Mouse (Mus musculus): Measurements from ENCODE around the gene Dot1l. TPM values are rescaled to one million over a fixed set of nuclear protein-coding genes. Genes with fewer than 3 reads are reported as not detected.

Dot1l gene
- polyA plus RNA-seq, 1 experiment from 2014 or later: 4.6 TPM

GRCm38 (mm10) chr10:80774981-80775380 lies 20.0 kb downstream of the Dot1l start:
- Histone ChIP-seq H3K4me2 (ENCODE audit: low read depth, low read length) (no peak overlapping the region), H3K27ac (ENCODE audit: low read depth) (no peak overlapping the region), H3K36me3 (replicated peaks; ENCODE audit: insufficient read depth, low read length) (peaks cover 92% of the 10 kb centered on the region), H3K4me3 (ENCODE audit: low read depth, low read length) (no peak overlapping the region), H3K4me1 (ENCODE audit: insufficient read depth) (peaks cover 3% of the 10 kb centered on the region; the same call in 1 of the 2 replicates), H3K9me3 (ENCODE audit: low read length) (no peaks in the 10 kb centered on the region), H3K27me3 (ENCODE audit: insufficient read depth, low read length) (no peaks in the 10 kb centered on the region), H3K9ac (replicated peaks) (no peak overlapping the region)
- 82% methylated on average over 4 of the region's 4 CpGs for WGBS (ENCODE audit: insufficient replicate concordance)
- DNase-seq: no peak
- no peak for TF ChIP-seq CTCF (IDR thresholded peaks at IDR 0.05; ENCODE audit: low read depth)
- peak; percentile 3; the same call in 1 of the 2 replicates for ATAC-seq

GRCm38 (mm10) chr10:80775731-80776130 lies 20.7 kb downstream of the Dot1l start:
- Histone ChIP-seq H3K4me1 (ENCODE audit: insufficient read depth) (peaks cover 3% of the 10 kb centered on the region; the same call in 1 of the 2 replicates), H3K4me2 (ENCODE audit: low read depth, low read length) (no peak overlapping the region), H3K9me3 (ENCODE audit: low read length) (no peaks in the 10 kb centered on the region), H3K36me3 (replicated peaks; ENCODE audit: insufficient read depth, low read length) (peaks cover 91% of the 10 kb centered on the region), H3K4me3 (ENCODE audit: low read depth, low read length) (no peak overlapping the region), H3K27ac (ENCODE audit: low read depth) (no peak overlapping the region), H3K9ac (replicated peaks) (no peak overlapping the region), H3K27me3 (ENCODE audit: insufficient read depth, low read length) (no peaks in the 10 kb centered on the region)
- WGBS (ENCODE audit: insufficient replicate concordance): 88% methylated on average over 4 of the region's 4 CpGs
- TF ChIP-seq EP300 (IDR thresholded peaks at IDR 0.05; ENCODE audit: low read depth) (no peak), CTCF (IDR thresholded peaks at IDR 0.05; ENCODE audit: low read depth) (no peak)
- DNase-seq: no peak
- ATAC-seq: no peak

GRCm38 (mm10) chr10:80776358-80776869 lies 21.4 kb downstream of the Dot1l start:
- ATAC-seq (no peak), DNase-seq (no peak)
- Histone ChIP-seq H3K36me3 (replicated peaks; ENCODE audit: insufficient read depth, low read length) (peaks cover 91% of the 10 kb centered on the region), H3K4me1 (ENCODE audit: insufficient read depth) (peaks cover 3% of the 10 kb centered on the region; the same call in 1 of the 2 replicates), H3K9ac (replicated peaks) (no peak overlapping the region), H3K27me3 (ENCODE audit: insufficient read depth, low read length) (no peaks in the 10 kb centered on the region), H3K4me2 (ENCODE audit: low read depth, low read length) (no peak overlapping the region), H3K9me3 (ENCODE audit: low read length) (no peaks in the 10 kb centered on the region), H3K27ac (ENCODE audit: low read depth) (no peak overlapping the region), H3K4me3 (ENCODE audit: low read depth, low read length) (no peak overlapping the region)
- TF ChIP-seq EP300 (IDR thresholded peaks at IDR 0.05; ENCODE audit: low read depth) (no peak), CTCF (IDR thresholded peaks at IDR 0.05; ENCODE audit: low read depth) (no peak)
- WGBS (ENCODE audit: insufficient replicate concordance): 88% methylated on average over 6 of the region's 6 CpGs

GRCm38 (mm10) chr10:80777123-80777522 lies 22.1 kb downstream of the Dot1l start:
- Histone ChIP-seq H3K27me3 (ENCODE audit: insufficient read depth, low read length) (no peaks in the 10 kb centered on the region), H3K4me1 (ENCODE audit: insufficient read depth) (peaks cover 3% of the 10 kb centered on the region; the same call in 1 of the 2 replicates), H3K9me3 (ENCODE audit: low read length) (no peaks in the 10 kb centered on the region), H3K4me2 (ENCODE audit: low read depth, low read length) (no peak overlapping the region), H3K4me3 (ENCODE audit: low read depth, low read length) (no peak overlapping the region), H3K36me3 (replicated peaks; ENCODE audit: insufficient read depth, low read length) (peaks cover 92% of the 10 kb centered on the region), H3K27ac (ENCODE audit: low read depth) (no peak overlapping the region), H3K9ac (replicated peaks) (no peak overlapping the region)
- DNase-seq (no peak), ATAC-seq (no peak)
- TF ChIP-seq CTCF (IDR thresholded peaks at IDR 0.05; ENCODE audit: low read depth) (no peak), EP300 (IDR thresholded peaks at IDR 0.05; ENCODE audit: low read depth) (no peak)
- 93% methylated on average over 5 of the region's 5 CpGs for WGBS (ENCODE audit: insufficient replicate concordance)

- no peaks in the 10 kb centered on the region for H3K27me3 ChIP-seq (ENCODE audit: insufficient read depth, low read length)
- no peak overlapping the region for H3K9ac ChIP-seq (replicated peaks)
- no peaks in the 10 kb centered on the region for H3K4me1 ChIP-seq (ENCODE audit: insufficient read depth)
- ATAC-seq: peak; percentile 47
- H3K4me3 ChIP-seq (ENCODE audit: low read depth, low read length): no peak overlapping the region
- DNase-seq: no peak
- peaks cover 95% of the 10 kb centered on the region for H3K36me3 ChIP-seq (replicated peaks; ENCODE audit: insufficient read depth, low read length)
- TF ChIP-seq CTCF (IDR thresholded peaks at IDR 0.05; ENCODE audit: low read depth) (no peak), EP300 (IDR thresholded peaks at IDR 0.05; ENCODE audit: low read depth) (no peak)
- H3K27ac ChIP-seq (ENCODE audit: low read depth): no peak overlapping the region
- no peak overlapping the region for H3K4me2 ChIP-seq (ENCODE audit: low read depth, low read length)
- no peaks in the 10 kb centered on the region for H3K9me3 ChIP-seq (ENCODE audit: low read length)
Observed at GRCm38 (mm10) chr10:80779565-80779964, 24.6 kb downstream of the Dot1l start.

- WGBS (ENCODE audit: insufficient replicate concordance): 96% methylated on average over 2 of the region's 2 CpGs
- no peak for TF ChIP-seq CTCF (IDR thresholded peaks at IDR 0.05; ENCODE audit: low read depth)
- no peak for TF ChIP-seq EP300 (IDR thresholded peaks at IDR 0.05; ENCODE audit: low read depth)
Observed at GRCm38 (mm10) chr10:80784302-80784701, 29.3 kb downstream of the Dot1l start.

GRCm38 (mm10) chr10:80784871-80785270 lies 29.9 kb downstream of the Dot1l start:
- DNase-seq (no peak), ATAC-seq (no peak)
- no peak for TF ChIP-seq EP300 (IDR thresholded peaks at IDR 0.05; ENCODE audit: low read depth)
- no peak for TF ChIP-seq CTCF (IDR thresholded peaks at IDR 0.05; ENCODE audit: low read depth)
- Histone ChIP-seq H3K27me3 (ENCODE audit: insufficient read depth, low read length) (no peaks in the 10 kb centered on the region), H3K27ac (ENCODE audit: low read depth) (no peak overlapping the region), H3K4me3 (ENCODE audit: low read depth, low read length) (no peak overlapping the region), H3K4me1 (ENCODE audit: insufficient read depth) (no peaks in the 10 kb centered on the region), H3K9me3 (ENCODE audit: low read length) (no peaks in the 10 kb centered on the region), H3K36me3 (replicated peaks; ENCODE audit: insufficient read depth, low read length) (peaks cover 93% of the 10 kb centered on the region), H3K4me2 (ENCODE audit: low read depth, low read length) (no peak overlapping the region), H3K9ac (replicated peaks) (no peak overlapping the region)
- 90% methylated on average over 12 of the region's 12 CpGs for WGBS (ENCODE audit: insufficient replicate concordance)

More at GRCm38 (mm10) chr10:80784302-80784701, 29.3 kb downstream of the Dot1l start:
- Histone ChIP-seq H3K4me1 (ENCODE audit: insufficient read depth) (no peaks in the 10 kb centered on the region), H3K27me3 (ENCODE audit: insufficient read depth, low read length) (no peaks in the 10 kb centered on the region), H3K27ac (ENCODE audit: low read depth) (no peak overlapping the region), H3K9ac (replicated peaks) (no peak overlapping the region), H3K36me3 (replicated peaks; ENCODE audit: insufficient read depth, low read length) (peaks cover 95% of the 10 kb centered on the region), H3K4me2 (ENCODE audit: low read depth, low read length) (no peak overlapping the region), H3K9me3 (ENCODE audit: low read length) (no peaks in the 10 kb centered on the region), H3K4me3 (ENCODE audit: low read depth, low read length) (no peak overlapping the region)
- DNase-seq (no peak), ATAC-seq (no peak)

All from liver, postnatal 0 days (tissue).